Mouse (Mus musculus) kidney, postnatal 10 days (tissue): Measurements from ENCODE around the gene Eef2k.
"Not testable (repeated sequence)": the region's sequence is repeated elsewhere in the genome, so short reads cannot be mapped to it uniquely, and the experiment has no call there.

Experiments
- DNase-seq: peaks from one replicate; pipeline ENCODE4 v3.0.0; 2021; ENCODE audit warnings: mixed read lengths

Gene Eef2k

GRCm38 (mm10) chr7:120881451-120881850 lies 38.8 kb downstream of the Eef2k start:
- DNase-seq = no peak

GRCm38 (mm10) chr7:120882674-120883073 lies 40.0 kb downstream of the Eef2k start:
- DNase-seq = no peak

GRCm38 (mm10) chr7:120883523-120884290 lies 41.1 kb downstream of the Eef2k start:
- no peak for DNase-seq

GRCm38 (mm10) chr7:120884746-120885145 lies 42.1 kb downstream of the Eef2k start:
- no peak for DNase-seq

GRCm38 (mm10) chr7:120893123-120893522 lies 50.5 kb downstream of the Eef2k start:
- no peak for DNase-seq

GRCm38 (mm10) chr7:120897054-120897453 lies 54.4 kb downstream of the Eef2k start:
- no peak for DNase-seq

- DNase-seq = no peak
These were observed 55.2 kb downstream of the Eef2k start for GRCm38 (mm10) chr7:120897711-120898335.

- no peak for DNase-seq
These were observed 57.6 kb downstream of the Eef2k start for GRCm38 (mm10) chr7:120900191-120900590.

- DNase-seq = no peak
These were observed 59.1 kb downstream of the Eef2k start for GRCm38 (mm10) chr7:120901701-120902100.

- no peak for DNase-seq
These were observed 60.3 kb downstream of the Eef2k start for GRCm38 (mm10) chr7:120902931-120903330.

- DNase-seq = not testable (repeated sequence)
These were observed 67.5 kb downstream of the Eef2k start for GRCm38 (mm10) chr7:120910172-120910571.

GRCm38 (mm10) chr7:120911268-120911667 lies 68.6 kb downstream of the Eef2k start:
- DNase-seq = not testable (repeated sequence)

GRCm38 (mm10) chr7:120913332-120913731 lies 70.7 kb downstream of the Eef2k start:
- no peak for DNase-seq

GRCm38 (mm10) chr7:120916262-120916875 lies 73.7 kb downstream of the Eef2k start:
- DNase-seq = no peak

GRCm38 (mm10) chr7:120917279-120917591 lies 74.6 kb downstream of the Eef2k start:
- no peak for DNase-seq

- peak; percentile 99 for DNase-seq
These were observed 75.2 kb downstream of the Eef2k start, which contains the start of gene Polr3e for GRCm38 (mm10) chr7:120917592-120918461. Gene Polr3e (plus strand): TSS chr7:120917744.

- peak; percentile 39 for DNase-seq
These were observed 75.9 kb downstream of the Eef2k start for GRCm38 (mm10) chr7:120918526-120918962.

GRCm38 (mm10) chr7:120933110-120933509 lies 90.5 kb downstream of the Eef2k start:
- no peak for DNase-seq

- DNase-seq = no peak
These were observed 91.1 kb downstream of the Eef2k start for GRCm38 (mm10) chr7:120933680-120934195.

GRCm38 (mm10) chr7:120934716-120935115 lies 92.1 kb downstream of the Eef2k start:
- peak; percentile 70 for DNase-seq

GRCm38 (mm10) chr7:120936522-120936921 lies 93.9 kb downstream of the Eef2k start:
- no peak for DNase-seq

GRCm38 (mm10) chr7:120938206-120938605 lies 95.6 kb downstream of the Eef2k start:
- DNase-seq = no peak

GRCm38 (mm10) chr7:120940343-120940742 lies 97.7 kb downstream of the Eef2k start:
- DNase-seq = peak; percentile 68
